Mouse (Mus musculus) brain, embryonic 18.5 days (tissue): ENCODE data around the gene 9430007A20Rik.
"Not testable (repeated sequence)": the region's sequence is repeated elsewhere in the genome, so short reads cannot be mapped to it uniquely, and the experiment has no call there.

Experiments used
- DNase-seq: peaks from one replicate; pipeline ENCODE4 v3.0.0-alpha.2; 2012; ENCODE audit warnings: low read depth, low spot score

9430007A20Rik gene

GRCm38 (mm10) chr4:144519522-144519921 is at the start of gene 9430007A20Rik:
Gene 9430007A20Rik (plus strand): TSS chr4:144519822.
- no peak for DNase-seq

- DNase-seq: no peak
These were observed 26.3 kb upstream of the 9430007A20Rik start for GRCm38 (mm10) chr4:144493331-144493730.

- DNase-seq: no peak
These were observed 13.1 kb upstream of the 9430007A20Rik start for GRCm38 (mm10) chr4:144506518-144506917.

DNA sequence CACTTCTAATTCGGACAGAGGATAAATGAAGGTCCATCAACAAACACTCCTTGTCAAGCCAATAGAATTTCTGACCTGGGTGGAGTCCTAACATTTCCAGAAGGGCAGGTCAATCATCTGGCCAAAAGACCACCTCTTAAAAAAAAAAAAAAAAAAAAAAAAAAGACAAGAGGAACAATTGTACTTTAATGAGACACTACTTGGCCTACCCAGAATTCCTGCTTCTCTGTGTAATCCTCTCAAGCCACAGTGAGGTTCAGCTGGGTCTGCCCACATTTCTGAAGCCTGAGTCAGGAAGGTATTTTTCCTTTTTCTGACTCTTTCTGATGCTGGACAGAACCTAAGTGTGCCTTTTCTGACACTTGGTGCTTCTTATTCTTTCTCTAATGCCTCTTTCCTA is 25.1 kb downstream of the 9430007A20Rik start:
- no peak for DNase-seq

DNA sequence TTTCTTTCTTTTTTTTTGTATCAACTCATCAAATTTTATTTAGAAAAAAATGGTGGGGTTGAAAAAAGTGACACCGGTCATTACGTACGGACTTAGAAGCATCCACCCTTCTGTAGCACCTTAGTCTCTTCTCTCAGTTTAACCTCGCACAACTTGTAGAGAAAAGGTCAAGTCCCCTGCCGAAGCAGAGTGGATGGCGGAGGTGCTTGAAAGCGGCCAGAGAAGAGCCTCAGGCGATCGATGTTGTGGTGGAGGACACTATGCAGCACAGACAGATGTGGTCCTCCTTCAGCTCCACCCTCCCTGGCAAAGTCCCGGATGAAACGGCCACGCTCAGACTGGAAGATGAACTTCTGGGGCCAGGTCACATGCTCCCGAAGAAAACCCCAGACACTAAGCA is 25.7 kb downstream of the 9430007A20Rik start:
- DNase-seq: not testable (repeated sequence)

DNA sequence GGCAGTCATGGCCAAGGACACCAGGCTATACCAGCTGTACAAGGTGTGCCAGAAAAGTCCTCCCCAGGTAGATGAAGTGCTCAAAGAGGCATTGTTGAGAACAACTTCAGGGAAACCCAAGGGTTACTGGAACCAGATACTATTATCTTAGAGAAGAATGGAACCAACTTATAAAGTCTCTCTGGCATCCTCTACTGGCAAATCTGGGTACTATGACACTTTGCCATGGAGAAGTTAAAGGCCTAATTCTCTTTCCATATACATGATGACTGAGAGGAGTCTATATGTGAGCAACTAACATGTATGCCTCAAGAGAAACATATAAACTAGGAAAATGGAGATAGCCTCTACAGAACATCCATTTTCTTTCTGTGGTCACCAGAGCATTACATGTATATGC is 31.5 kb downstream of the 9430007A20Rik start:
- no peak for DNase-seq

GRCm38 (mm10) chr4:144559792-144560191 is 40.2 kb downstream of the 9430007A20Rik start:
- no peak for DNase-seq

DNA sequence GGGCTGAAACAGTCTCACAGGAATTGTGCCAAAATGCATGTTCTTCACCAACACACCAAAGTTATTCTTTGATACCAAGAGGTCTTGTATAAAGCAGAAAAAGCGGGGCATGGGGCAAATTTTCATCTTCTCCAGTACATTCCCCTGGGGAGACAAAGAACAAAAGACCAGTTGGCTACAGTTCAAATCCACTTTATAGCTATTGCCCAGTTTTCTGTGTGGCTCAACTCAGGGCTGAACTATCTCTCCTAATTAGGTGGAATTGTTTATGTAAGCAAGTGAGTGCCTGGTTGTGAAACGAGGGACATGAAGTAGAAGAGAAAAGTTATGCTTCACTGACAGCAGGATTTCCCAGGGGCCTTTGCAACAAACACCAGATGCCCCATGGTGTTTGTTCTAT is 41.6 kb downstream of the 9430007A20Rik start:
- DNase-seq: no peak

DNA sequence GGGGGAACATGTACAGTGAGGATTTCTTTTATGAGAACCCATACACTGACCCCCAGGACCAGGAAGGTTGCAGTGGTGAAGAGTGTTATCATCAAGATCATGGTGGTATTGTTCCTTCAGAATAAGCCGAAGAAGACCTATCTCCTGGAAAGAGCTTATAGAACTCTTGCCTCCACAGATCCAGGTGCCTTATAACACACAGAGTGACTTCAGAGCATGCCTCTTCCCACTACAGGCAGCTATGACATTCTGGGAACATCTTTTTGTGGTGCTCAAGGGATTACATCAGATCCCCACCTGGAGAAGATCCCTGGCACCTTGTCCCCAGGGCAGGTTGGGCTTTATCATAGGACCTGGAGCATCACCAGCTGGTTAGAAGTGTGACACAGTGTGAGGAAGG is 45.4 kb downstream of the 9430007A20Rik start, which contains the start of gene Gm13124:
Gm13124 (minus strand) TSS at position 101 of the 400 bp plus-strand sequence.
- DNase-seq: no peak

- no peak for DNase-seq
These were observed 48.1 kb downstream of the 9430007A20Rik start for GRCm38 (mm10) chr4:144567752-144568151.
